Mouse (Mus musculus): ENCODE results near the gene Dusp10. TPM values are rescaled to one million over a fixed set of nuclear protein-coding genes. Genes with fewer than 3 reads are reported as not detected.

Dusp10 gene
- total RNA-seq (2014; rRNA removed; ENCODE audit: low replicate concordance), result 13.4 and 31.1 TPM in 2 replicates
- polyA plus RNA-seq (2015; fragmentation: Nextera tagmentation; extraction: Ambion mirVana), result 7.7 and 8.6 TPM in 2 replicates

GRCm38 (mm10) chr1:184013106-184013505 lies at the start of gene Dusp10:
Gene Dusp10, plus strand, starts transcription at chr1:184013302.
- H3K27ac ChIP-seq (ENCODE audit: low read depth), result no peak within 1 kb of the TSS
- no peak for ATAC-seq (ENCODE audit: insufficient read depth, low read depth)
- no peaks in the 10 kb centered on the region for H3K36me3 ChIP-seq (replicated peaks; ENCODE audit: control insufficient read depth, insufficient read depth, low read length)
- no peaks in the 10 kb centered on the region for H3K27me3 ChIP-seq (ENCODE audit: control insufficient read depth, insufficient read depth, low read length)
- H3K4me2 ChIP-seq (ENCODE audit: low read depth, low read length), result no peak within 1 kb of the TSS
- 0 out of 2 replicates have a peak, but pooled peaks cover 2% of the 10 kb centered on the region for H3K4me1 ChIP-seq (ENCODE audit: control insufficient read depth, insufficient read depth)
- H3K9me3 ChIP-seq (replicated peaks; ENCODE audit: control insufficient read depth, low read length), result no peaks in the 10 kb centered on the region
- TF ChIP-seq EP300 (IDR thresholded peaks at IDR 0.05; ENCODE audit: low read depth), result no peak
- TF ChIP-seq CTCF (IDR thresholded peaks at IDR 0.05; ENCODE audit: low read depth), result no peak
- no peak for DNase-seq (ENCODE audit: low spot score)
- H3K4me3 ChIP-seq (ENCODE audit: low read depth, low read length), result no peak within 1 kb of the TSS
- WGBS, result 86% methylated on average over 4 of the region's 4 CpGs
- no peak within 1 kb of the TSS for H3K9ac ChIP-seq (replicated peaks; ENCODE audit: low read depth, low read length)

- no peaks in the 10 kb centered on the region for H3K27me3 ChIP-seq (ENCODE audit: control insufficient read depth, insufficient read depth, low read length)
- no peak overlapping the region for H3K9ac ChIP-seq (replicated peaks; ENCODE audit: low read depth, low read length)
- H3K4me3 ChIP-seq (ENCODE audit: low read depth, low read length), result no peak overlapping the region
- H3K9me3 ChIP-seq (replicated peaks; ENCODE audit: control insufficient read depth, low read length), result no peaks in the 10 kb centered on the region
- WGBS, result 64% methylated on average over 4 of the region's 4 CpGs
- no peak for TF ChIP-seq CTCF (IDR thresholded peaks at IDR 0.05; ENCODE audit: low read depth)
- TF ChIP-seq EP300 (IDR thresholded peaks at IDR 0.05; ENCODE audit: low read depth), result no peak
- ATAC-seq (ENCODE audit: insufficient read depth, low read depth) (no peak), DNase-seq (ENCODE audit: low spot score) (no peak)
- H3K4me1 ChIP-seq (ENCODE audit: control insufficient read depth, insufficient read depth), result no peaks in the 10 kb centered on the region
- no peaks in the 10 kb centered on the region for H3K36me3 ChIP-seq (replicated peaks; ENCODE audit: control insufficient read depth, insufficient read depth, low read length)
- H3K27ac ChIP-seq (ENCODE audit: low read depth), result no peak overlapping the region
- H3K4me2 ChIP-seq (ENCODE audit: low read depth, low read length), result no peak overlapping the region
These were observed 47.8 kb upstream of the Dusp10 start for GRCm38 (mm10) chr1:183965341-183965740.

GRCm38 (mm10) chr1:183969265-183969664 lies 43.8 kb upstream of the Dusp10 start:
- H3K9ac ChIP-seq (replicated peaks; ENCODE audit: low read depth, low read length), result no peak overlapping the region
- H3K36me3 ChIP-seq (replicated peaks; ENCODE audit: control insufficient read depth, insufficient read depth, low read length), result no peaks in the 10 kb centered on the region
- ATAC-seq (ENCODE audit: insufficient read depth, low read depth) (no peak), DNase-seq (ENCODE audit: low spot score) (no peak)
- H3K27me3 ChIP-seq (ENCODE audit: control insufficient read depth, insufficient read depth, low read length), result no peaks in the 10 kb centered on the region
- H3K27ac ChIP-seq (ENCODE audit: low read depth), result no peak overlapping the region
- no peak for TF ChIP-seq CTCF (IDR thresholded peaks at IDR 0.05; ENCODE audit: low read depth)
- TF ChIP-seq EP300 (IDR thresholded peaks at IDR 0.05; ENCODE audit: low read depth), result no peak
- WGBS, result 79% methylated on average over 1 of the region's 1 CpGs
- H3K9me3 ChIP-seq (replicated peaks; ENCODE audit: control insufficient read depth, low read length), result no peaks in the 10 kb centered on the region
- H3K4me3 ChIP-seq (ENCODE audit: low read depth, low read length), result no peak overlapping the region
- H3K4me1 ChIP-seq (ENCODE audit: control insufficient read depth, insufficient read depth), result no peaks in the 10 kb centered on the region
- no peak overlapping the region for H3K4me2 ChIP-seq (ENCODE audit: low read depth, low read length)

GRCm38 (mm10) chr1:183979814-183980243 lies 33.3 kb upstream of the Dusp10 start:
- H3K27me3 ChIP-seq (ENCODE audit: control insufficient read depth, insufficient read depth, low read length), result no peaks in the 10 kb centered on the region
- 81% methylated on average over 9 of the region's 9 CpGs for WGBS
- DNase-seq (ENCODE audit: low spot score), result no peak

GRCm38 (mm10) chr1:183982108-183982507 lies 31.0 kb upstream of the Dusp10 start:
- Histone ChIP-seq H3K36me3 (replicated peaks; ENCODE audit: control insufficient read depth, insufficient read depth, low read length) (no peaks in the 10 kb centered on the region), H3K4me2 (ENCODE audit: low read depth, low read length) (no peak overlapping the region)

More at GRCm38 (mm10) chr1:183979814-183980243, 33.3 kb upstream of the Dusp10 start:
- no peaks in the 10 kb centered on the region for H3K4me1 ChIP-seq (ENCODE audit: control insufficient read depth, insufficient read depth)
- no peak overlapping the region for H3K27ac ChIP-seq (ENCODE audit: low read depth)
- H3K36me3 ChIP-seq (replicated peaks; ENCODE audit: control insufficient read depth, insufficient read depth, low read length), result no peaks in the 10 kb centered on the region
- no peak overlapping the region for H3K4me3 ChIP-seq (ENCODE audit: low read depth, low read length)
- no peaks in the 10 kb centered on the region for H3K9me3 ChIP-seq (replicated peaks; ENCODE audit: control insufficient read depth, low read length)
- H3K9ac ChIP-seq (replicated peaks; ENCODE audit: low read depth, low read length), result no peak overlapping the region
- no peak for ATAC-seq (ENCODE audit: insufficient read depth, low read depth)
- no peak overlapping the region for H3K4me2 ChIP-seq (ENCODE audit: low read depth, low read length)
- TF ChIP-seq CTCF (IDR thresholded peaks at IDR 0.05; ENCODE audit: low read depth), result no peak
- no peak for TF ChIP-seq EP300 (IDR thresholded peaks at IDR 0.05; ENCODE audit: low read depth)

GRCm38 (mm10) chr1:183987711-183988245 lies 25.3 kb upstream of the Dusp10 start:
- DNase-seq (ENCODE audit: low spot score), result no peak
- Histone ChIP-seq H3K36me3 (replicated peaks; ENCODE audit: control insufficient read depth, insufficient read depth, low read length) (no peaks in the 10 kb centered on the region), H3K9me3 (replicated peaks; ENCODE audit: control insufficient read depth, low read length) (peaks cover 4% of the 10 kb centered on the region; the same call in 1 of the 2 replicates), H3K4me3 (ENCODE audit: low read depth, low read length) (no peak overlapping the region), H3K27me3 (ENCODE audit: control insufficient read depth, insufficient read depth, low read length) (no peaks in the 10 kb centered on the region), H3K27ac (ENCODE audit: low read depth) (no peak overlapping the region), H3K4me1 (ENCODE audit: control insufficient read depth, insufficient read depth) (no peaks in the 10 kb centered on the region), H3K9ac (replicated peaks; ENCODE audit: low read depth, low read length) (no peak overlapping the region), H3K4me2 (ENCODE audit: low read depth, low read length) (no peak overlapping the region)
- no peak for ATAC-seq (ENCODE audit: insufficient read depth, low read depth)
- no peak for TF ChIP-seq EP300 (IDR thresholded peaks at IDR 0.05; ENCODE audit: low read depth)
- no peak for TF ChIP-seq CTCF (IDR thresholded peaks at IDR 0.05; ENCODE audit: low read depth)
- 88% methylated on average over 7 of the region's 7 CpGs for WGBS

More at GRCm38 (mm10) chr1:183982108-183982507, 31.0 kb upstream of the Dusp10 start:
- DNase-seq (ENCODE audit: low spot score) (no peak), ATAC-seq (ENCODE audit: insufficient read depth, low read depth) (no peak)
- TF ChIP-seq EP300 (IDR thresholded peaks at IDR 0.05; ENCODE audit: low read depth) (no peak), CTCF (IDR thresholded peaks at IDR 0.05; ENCODE audit: low read depth) (no peak)
- WGBS, result 60% methylated on average over 13 of the region's 13 CpGs
- Histone ChIP-seq H3K9me3 (replicated peaks; ENCODE audit: control insufficient read depth, low read length) (peaks cover 4% of the 10 kb centered on the region; the same call in 1 of the 2 replicates), H3K9ac (replicated peaks; ENCODE audit: low read depth, low read length) (no peak overlapping the region), H3K27ac (ENCODE audit: low read depth) (no peak overlapping the region), H3K4me3 (ENCODE audit: low read depth, low read length) (no peak overlapping the region), H3K27me3 (ENCODE audit: control insufficient read depth, insufficient read depth, low read length) (no peaks in the 10 kb centered on the region), H3K4me1 (ENCODE audit: control insufficient read depth, insufficient read depth) (no peaks in the 10 kb centered on the region)

All from heart, postnatal 0 days (tissue).